Mouse (Mus musculus): ENCODE results near the gene Sectm1b. TPM values are rescaled to one million over a fixed set of nuclear protein-coding genes. Genes with fewer than 3 reads are reported as not detected.
"Not testable (repeated sequence)": the region's sequence is repeated elsewhere in the genome, so short reads cannot be mapped to it uniquely, and the experiment has no call there.

The Sectm1b gene
- polyA plus RNA-seq, 1 experiment from 2014 or later: not detected

- not testable (repeated sequence) for H3K27ac ChIP-seq (replicated peaks in 1 of 2; ENCODE audit: control insufficient read depth in 1 of 2, insufficient read depth in 1 of 2, low read depth in 2 of 2, low read length in 2 of 2); H3K4me3 ChIP-seq (ENCODE audit: control insufficient read depth in 1 of 2, insufficient read depth in 1 of 2, low read depth in 1 of 2, low read length in 2 of 2); H3K4me2 ChIP-seq (ENCODE audit: low read length); H3K9ac ChIP-seq (ENCODE audit: low read length); H3K36me3 ChIP-seq (ENCODE audit: control insufficient read depth, insufficient read depth, low read length); H3K4me1 ChIP-seq (ENCODE audit: control insufficient read depth in 2 of 2, insufficient read depth in 2 of 2, low read length in 2 of 2); H3K9me3 ChIP-seq (ENCODE audit: control insufficient read depth, low read length); H3K27me3 ChIP-seq (ENCODE audit: control insufficient read depth, insufficient read depth, low read length); ATAC-seq (ENCODE audit: insufficient number of reproducible peaks, insufficient read depth, low FRiP score, low read depth)
- WGBS: 56% methylated on average over 1 of the region's 1 CpGs
These were observed 20.3 kb downstream of the Sectm1b start for GRCm38 (mm10) chr11:121043025-121043424.

DNA sequence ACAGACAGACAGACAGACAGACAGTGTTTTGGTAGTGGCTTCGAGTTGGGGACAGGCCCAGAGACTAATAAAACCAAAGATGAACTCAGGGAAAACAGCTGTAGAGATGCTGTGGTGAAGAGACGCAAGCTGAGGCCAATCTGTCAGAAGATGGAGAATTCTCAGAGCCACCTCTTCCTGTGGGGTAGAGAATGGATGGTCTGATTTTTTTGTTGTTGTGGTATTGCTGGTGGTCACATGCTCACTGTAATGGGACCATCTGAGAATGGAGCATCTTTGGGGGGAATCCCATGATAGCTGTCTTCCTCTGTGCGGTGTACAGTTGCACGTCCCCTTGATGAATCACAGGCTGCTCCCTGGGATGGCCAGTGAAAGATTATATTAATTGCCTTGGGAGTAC lies 20.9 kb downstream of the Sectm1b start:
- Histone ChIP-seq H3K9me3 (ENCODE audit: control insufficient read depth, low read length) (no peaks in the 10 kb centered on the region), H3K4me2 (ENCODE audit: low read length) (no peak overlapping the region), H3K27me3 (ENCODE audit: control insufficient read depth, insufficient read depth, low read length) (peaks cover 8% of the 10 kb centered on the region), H3K4me3 (ENCODE audit: control insufficient read depth in 1 of 2, insufficient read depth in 1 of 2, low read depth in 1 of 2, low read length in 2 of 2) (no peak overlapping the region), H3K36me3 (ENCODE audit: control insufficient read depth, insufficient read depth, low read length) (no peaks in the 10 kb centered on the region), H3K9ac (ENCODE audit: low read length) (no peak overlapping the region), H3K4me1 (ENCODE audit: control insufficient read depth in 2 of 2, insufficient read depth in 2 of 2, low read length in 2 of 2) (no peaks in the 10 kb centered on the region), H3K27ac (replicated peaks in 1 of 2; ENCODE audit: control insufficient read depth in 1 of 2, insufficient read depth in 1 of 2, low read depth in 2 of 2, low read length in 2 of 2) (no peak overlapping the region)
- WGBS: 71% methylated on average over 4 of the region's 4 CpGs
- ATAC-seq (ENCODE audit: insufficient number of reproducible peaks, insufficient read depth, low FRiP score, low read depth): no peak

DNA sequence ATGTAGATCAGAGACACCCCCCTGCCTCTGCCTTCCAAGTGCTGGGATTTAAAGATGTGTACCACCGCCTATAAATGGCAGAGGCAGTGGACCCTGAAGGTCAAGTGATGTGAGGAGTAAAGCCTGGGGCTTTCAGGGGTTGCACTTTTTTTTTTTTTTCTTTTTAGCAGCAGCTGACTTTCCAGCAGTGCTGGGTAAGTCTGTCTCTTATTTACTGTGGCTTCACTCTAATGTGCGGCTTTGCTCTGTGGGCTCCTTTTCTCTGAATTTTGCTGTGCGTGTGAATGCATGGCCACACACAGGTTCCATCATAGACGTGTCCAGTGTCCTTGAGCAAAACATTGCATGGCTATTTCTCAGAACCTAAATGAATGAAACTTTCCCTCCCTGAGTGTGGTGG lies 21.7 kb downstream of the Sectm1b start:
- Histone ChIP-seq H3K27ac (replicated peaks in 1 of 2; ENCODE audit: control insufficient read depth in 1 of 2, insufficient read depth in 1 of 2, low read depth in 2 of 2, low read length in 2 of 2) (no peak overlapping the region), H3K4me1 (ENCODE audit: control insufficient read depth in 2 of 2, insufficient read depth in 2 of 2, low read length in 2 of 2) (no peaks in the 10 kb centered on the region), H3K36me3 (ENCODE audit: control insufficient read depth, insufficient read depth, low read length) (no peaks in the 10 kb centered on the region), H3K9me3 (ENCODE audit: control insufficient read depth, low read length) (no peaks in the 10 kb centered on the region), H3K27me3 (ENCODE audit: control insufficient read depth, insufficient read depth, low read length) (peaks cover 5% of the 10 kb centered on the region), H3K4me2 (ENCODE audit: low read length) (no peak overlapping the region), H3K4me3 (ENCODE audit: control insufficient read depth in 1 of 2, insufficient read depth in 1 of 2, low read depth in 1 of 2, low read length in 2 of 2) (no peak overlapping the region), H3K9ac (ENCODE audit: low read length) (no peak overlapping the region)
- 65% methylated on average over 4 of the region's 4 CpGs for WGBS
- ATAC-seq (ENCODE audit: insufficient number of reproducible peaks, insufficient read depth, low FRiP score, low read depth): no peak

GRCm38 (mm10) chr11:121041212-121041611 lies 22.2 kb downstream of the Sectm1b start:
- peaks cover 5% of the 10 kb centered on the region for H3K27me3 ChIP-seq (ENCODE audit: control insufficient read depth, insufficient read depth, low read length)
- no peak; the same call in 1 of the 2 replicates for ATAC-seq (ENCODE audit: insufficient number of reproducible peaks, insufficient read depth, low FRiP score, low read depth)
- 2% methylated on average over 4 of the region's 4 CpGs for WGBS

GRCm38 (mm10) chr11:121039302-121039701 lies 24.1 kb downstream of the Sectm1b start, which contains the start of gene Cd7:
TSS of gene Cd7 (minus strand) at chr11:121039418.
- no peaks in the 10 kb centered on the region for H3K9me3 ChIP-seq (ENCODE audit: control insufficient read depth, low read length)
- H3K4me2 ChIP-seq (ENCODE audit: low read length): no peak within 1 kb of the TSS
- H3K27ac ChIP-seq (replicated peaks in 1 of 2; ENCODE audit: control insufficient read depth in 1 of 2, insufficient read depth in 1 of 2, low read depth in 2 of 2, low read length in 2 of 2): no peak within 1 kb of the TSS
- H3K27me3 ChIP-seq (ENCODE audit: control insufficient read depth, insufficient read depth, low read length): peaks cover 5% of the 10 kb centered on the region
- H3K36me3 ChIP-seq (ENCODE audit: control insufficient read depth, insufficient read depth, low read length): no peaks in the 10 kb centered on the region
- H3K4me1 ChIP-seq (ENCODE audit: control insufficient read depth in 2 of 2, insufficient read depth in 2 of 2, low read length in 2 of 2): no peaks in the 10 kb centered on the region
- no peak within 1 kb of the TSS for H3K9ac ChIP-seq (ENCODE audit: low read length)
- WGBS: 62% methylated on average over 5 of the region's 5 CpGs
- H3K4me3 ChIP-seq (ENCODE audit: control insufficient read depth in 1 of 2, insufficient read depth in 1 of 2, low read depth in 1 of 2, low read length in 2 of 2): no peak within 1 kb of the TSS
- ATAC-seq (ENCODE audit: insufficient number of reproducible peaks, insufficient read depth, low FRiP score, low read depth): no peak

More at GRCm38 (mm10) chr11:121041212-121041611, 22.2 kb downstream of the Sectm1b start:
- H3K9ac ChIP-seq (ENCODE audit: low read length): no peak overlapping the region
- H3K4me2 ChIP-seq (ENCODE audit: low read length): no peak overlapping the region
- no peak overlapping the region for H3K27ac ChIP-seq (replicated peaks in 1 of 2; ENCODE audit: control insufficient read depth in 1 of 2, insufficient read depth in 1 of 2, low read depth in 2 of 2, low read length in 2 of 2)
- H3K4me1 ChIP-seq (ENCODE audit: control insufficient read depth in 2 of 2, insufficient read depth in 2 of 2, low read length in 2 of 2): no peaks in the 10 kb centered on the region
- H3K9me3 ChIP-seq (ENCODE audit: control insufficient read depth, low read length): no peaks in the 10 kb centered on the region
- H3K4me3 ChIP-seq (ENCODE audit: control insufficient read depth in 1 of 2, insufficient read depth in 1 of 2, low read depth in 1 of 2, low read length in 2 of 2): no peak overlapping the region
- no peaks in the 10 kb centered on the region for H3K36me3 ChIP-seq (ENCODE audit: control insufficient read depth, insufficient read depth, low read length)

DNA sequence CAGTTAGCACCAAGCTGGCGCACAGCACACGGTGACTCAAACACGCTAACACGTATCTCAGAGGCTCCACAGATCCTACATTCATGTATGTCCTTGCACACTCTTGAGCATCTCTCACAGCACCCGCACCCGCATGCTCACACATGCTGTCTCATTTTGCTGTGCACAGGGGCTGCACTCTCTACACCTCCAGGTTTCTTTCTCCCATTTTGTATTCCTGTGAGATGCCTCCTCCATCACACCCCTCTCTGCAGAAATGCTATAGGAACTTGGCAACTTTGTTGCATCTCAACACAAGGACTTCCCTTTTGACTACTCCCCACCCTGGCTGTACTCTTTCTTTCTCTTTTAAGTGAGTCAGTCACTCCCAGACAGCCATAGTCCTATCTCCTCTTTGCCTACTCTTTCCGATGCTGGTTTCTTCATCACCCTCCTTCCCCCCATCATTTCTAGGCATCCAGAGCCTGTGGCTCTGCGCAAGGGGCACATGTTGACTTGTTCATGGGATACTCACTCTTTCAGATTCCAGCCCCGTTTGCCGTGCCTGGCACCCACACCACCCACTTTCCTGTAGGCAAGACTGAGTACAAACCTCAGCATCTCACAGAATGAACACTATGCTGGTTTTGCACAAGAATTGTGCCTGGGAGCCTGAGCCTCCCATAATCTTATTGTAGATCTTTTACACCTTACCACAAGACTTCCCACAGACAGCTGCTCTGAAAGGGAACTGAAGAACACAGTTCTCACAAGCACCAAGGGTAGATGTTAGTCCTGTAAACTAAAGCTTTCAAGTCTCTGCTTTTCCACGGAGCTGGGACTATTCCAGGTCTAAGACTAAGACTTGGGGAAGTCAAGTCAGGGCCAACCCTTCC lies 24.8 kb downstream of the Sectm1b start:
- H3K9ac ChIP-seq (ENCODE audit: low read length): no peak overlapping the region
- WGBS: 80% methylated on average over 11 of the region's 11 CpGs

GRCm38 (mm10) chr11:121033118-121033517 lies 30.3 kb downstream of the Sectm1b start:
- 75% methylated on average over 5 of the region's 5 CpGs for WGBS
- Histone ChIP-seq H3K36me3 (ENCODE audit: control insufficient read depth, insufficient read depth, low read length) (no peaks in the 10 kb centered on the region), H3K9me3 (ENCODE audit: control insufficient read depth, low read length) (no peaks in the 10 kb centered on the region), H3K27ac (replicated peaks in 1 of 2; ENCODE audit: control insufficient read depth in 1 of 2, insufficient read depth in 1 of 2, low read depth in 2 of 2, low read length in 2 of 2) (no peak overlapping the region), H3K9ac (ENCODE audit: low read length) (no peak overlapping the region), H3K4me3 (ENCODE audit: control insufficient read depth in 1 of 2, insufficient read depth in 1 of 2, low read depth in 1 of 2, low read length in 2 of 2) (no peak overlapping the region), H3K4me2 (ENCODE audit: low read length) (no peak overlapping the region), H3K27me3 (ENCODE audit: control insufficient read depth, insufficient read depth, low read length) (no peaks in the 10 kb centered on the region), H3K4me1 (ENCODE audit: control insufficient read depth in 2 of 2, insufficient read depth in 2 of 2, low read length in 2 of 2) (no peaks in the 10 kb centered on the region)
- no peak for ATAC-seq (ENCODE audit: insufficient number of reproducible peaks, insufficient read depth, low FRiP score, low read depth)

More for the DNA sequence above, 24.8 kb downstream of the Sectm1b start:
- Histone ChIP-seq H3K27me3 (ENCODE audit: control insufficient read depth, insufficient read depth, low read length) (peaks cover 5% of the 10 kb centered on the region), H3K27ac (replicated peaks in 1 of 2; ENCODE audit: control insufficient read depth in 1 of 2, insufficient read depth in 1 of 2, low read depth in 2 of 2, low read length in 2 of 2) (no peak overlapping the region), H3K4me2 (ENCODE audit: low read length) (no peak overlapping the region), H3K4me1 (ENCODE audit: control insufficient read depth in 2 of 2, insufficient read depth in 2 of 2, low read length in 2 of 2) (no peaks in the 10 kb centered on the region), H3K36me3 (ENCODE audit: control insufficient read depth, insufficient read depth, low read length) (no peaks in the 10 kb centered on the region), H3K4me3 (ENCODE audit: control insufficient read depth in 1 of 2, insufficient read depth in 1 of 2, low read depth in 1 of 2, low read length in 2 of 2) (no peak overlapping the region), H3K9me3 (ENCODE audit: control insufficient read depth, low read length) (no peaks in the 10 kb centered on the region)
- no peak for ATAC-seq (ENCODE audit: insufficient number of reproducible peaks, insufficient read depth, low FRiP score, low read depth)
